Mouse (Mus musculus): ENCODE measurements around the gene Rbm47.
"Not testable (repeated sequence)": the region's sequence is repeated elsewhere in the genome, so short reads cannot be mapped to it uniquely, and the experiment has no call there.

- TF ChIP-seq GATA1, TAL1 (IDR thresholded peaks at IDR 0.05; ENCODE audit: low read length): not testable (repeated sequence)
Measured at GRCm38 (mm10) chr5:65987004-65987403, 185.9 kb downstream of the Rbm47 start.
